Mouse (Mus musculus): ENCODE results near the gene Faap20.

The Faap20 gene

DNA sequence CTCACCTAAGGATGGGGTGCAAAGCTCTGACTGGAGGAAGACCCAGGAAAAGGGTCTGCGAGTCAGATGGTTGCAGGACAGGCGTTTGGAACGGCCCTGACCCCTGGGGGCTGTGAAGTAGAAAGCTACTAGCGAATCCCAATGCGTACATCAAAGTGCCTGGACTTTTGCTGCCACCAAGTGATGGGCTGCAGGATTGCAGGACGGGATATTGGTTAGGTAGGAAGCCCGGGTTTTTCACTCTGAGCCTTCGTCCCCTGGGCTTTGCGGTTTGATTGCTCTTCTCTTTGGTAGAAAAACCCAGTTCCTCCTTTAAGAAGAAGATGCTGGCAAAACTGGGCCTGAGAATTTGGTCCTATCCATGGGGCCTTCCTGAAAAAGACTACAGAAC lies 350 bp upstream of the Faap20 start:
- DNase-seq: peak; percentile 78 to 87

DNA sequence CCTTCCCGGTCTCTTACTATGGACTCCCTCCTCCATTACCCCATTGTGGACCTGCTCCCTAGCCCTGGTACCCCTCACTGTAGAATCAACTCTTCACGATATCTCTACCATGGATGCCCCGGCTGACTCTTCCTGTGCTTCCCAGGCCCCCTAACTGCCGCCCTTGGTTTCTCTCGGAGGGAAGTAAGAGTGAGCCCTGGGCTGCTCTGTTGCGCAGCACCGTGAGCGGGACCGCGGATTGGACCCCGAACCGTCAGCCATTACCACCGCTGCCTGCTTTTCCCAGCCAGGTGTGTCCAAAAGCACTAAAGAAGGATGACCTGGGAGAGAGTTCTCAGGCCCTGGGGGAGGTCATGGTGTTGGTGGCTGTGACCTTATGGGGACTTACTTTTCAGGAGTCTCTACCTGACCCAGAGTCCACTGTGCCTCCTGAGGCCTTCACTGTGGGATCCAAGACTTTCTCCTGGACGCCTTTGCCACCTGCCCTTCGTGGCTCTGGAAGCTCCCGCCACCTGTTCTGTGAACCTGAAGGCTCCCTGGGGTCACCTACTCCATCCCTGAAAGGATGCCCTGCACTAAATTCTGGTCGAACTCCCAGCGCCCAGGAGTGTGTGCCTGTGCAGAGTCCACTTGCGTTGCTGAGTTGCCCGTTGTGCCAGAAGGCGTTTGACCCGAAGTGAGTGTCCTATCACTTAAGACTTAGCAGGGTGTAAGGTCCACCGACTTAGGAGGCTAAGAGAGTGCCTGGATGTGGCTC lies 937 bp downstream of the Faap20 start:
- DNase-seq: peak in 1 of 2 experiments; percentile 25

DNA sequence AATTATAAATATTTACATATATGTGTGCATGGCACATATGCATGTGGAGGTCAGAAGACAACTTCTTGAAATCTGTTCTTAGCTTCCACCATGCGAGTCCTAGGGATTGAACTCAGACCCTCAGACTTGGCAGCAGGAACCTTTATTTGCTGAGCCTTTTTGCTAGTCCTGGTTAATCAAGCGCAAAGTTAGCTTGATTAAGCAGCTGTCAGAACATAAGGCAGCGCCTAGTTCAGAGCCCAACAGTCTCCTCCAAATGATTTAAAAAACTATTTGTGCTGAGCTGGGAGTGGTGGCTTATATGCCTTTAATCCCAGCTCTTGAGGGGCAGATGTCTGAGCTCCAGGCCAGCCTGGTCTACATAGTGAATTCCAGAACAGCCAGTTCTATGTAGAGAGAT lies 1.5 kb downstream of the Faap20 start:
- DNase-seq: no peak

DNA sequence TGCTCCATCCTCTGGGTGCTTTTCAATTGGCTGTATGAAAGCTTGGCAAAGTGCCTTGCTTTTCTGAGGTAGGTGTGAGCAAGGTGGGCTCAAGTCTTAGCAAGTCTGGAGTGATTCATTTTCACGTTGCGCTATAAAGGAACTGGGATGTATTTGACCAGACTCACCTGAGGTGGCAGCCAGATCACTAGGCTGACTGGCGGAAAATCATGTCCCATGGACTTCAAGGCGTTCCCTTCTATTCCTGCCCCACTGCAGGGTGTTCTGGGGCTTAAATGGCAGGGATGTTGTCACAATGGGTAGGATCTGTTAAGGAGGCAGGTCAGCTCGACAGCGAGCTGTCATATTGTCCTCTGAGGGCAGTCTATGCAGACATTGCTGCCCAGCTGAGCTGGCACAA lies 2.7 kb downstream of the Faap20 start:
- no peak for DNase-seq

DNA sequence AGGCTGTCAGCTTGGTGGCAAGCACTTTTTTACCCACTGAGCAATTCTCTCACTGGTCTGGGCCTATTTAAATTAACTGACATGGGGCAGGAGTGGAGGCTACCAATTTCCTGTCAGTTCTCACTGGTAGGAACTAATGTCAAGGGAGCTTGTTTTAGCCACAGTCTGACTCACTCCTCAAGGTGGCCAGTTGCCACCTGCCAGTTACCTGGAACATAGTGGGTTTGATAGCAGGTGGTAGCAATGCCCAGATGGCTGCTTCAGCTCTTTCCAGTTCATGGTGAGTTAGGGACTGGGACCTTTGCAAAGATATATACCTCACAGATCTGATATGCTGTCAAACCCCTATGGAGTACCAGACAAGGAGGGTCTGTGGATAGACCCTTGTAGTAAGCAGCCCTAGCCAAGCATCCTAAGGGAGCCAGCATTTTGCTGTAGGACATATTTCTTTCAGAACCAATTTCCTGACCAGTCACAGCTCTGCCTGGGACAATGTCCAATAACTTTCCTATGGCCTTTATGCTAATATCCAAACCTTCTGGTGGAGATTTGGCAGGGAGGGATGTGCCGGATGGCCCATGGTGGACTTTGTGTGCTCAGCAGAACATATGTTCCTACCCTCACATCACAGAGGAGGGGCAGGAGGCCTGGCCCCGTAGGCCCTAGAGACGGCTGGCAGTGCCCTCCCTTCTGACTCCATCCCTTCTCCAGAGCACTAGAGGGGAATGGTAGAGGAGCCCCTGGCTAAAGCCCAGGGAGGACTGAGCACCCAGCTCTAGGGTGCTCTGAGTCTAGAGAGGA lies 15.1 kb downstream of the Faap20 start:
- no peak for DNase-seq

DNA sequence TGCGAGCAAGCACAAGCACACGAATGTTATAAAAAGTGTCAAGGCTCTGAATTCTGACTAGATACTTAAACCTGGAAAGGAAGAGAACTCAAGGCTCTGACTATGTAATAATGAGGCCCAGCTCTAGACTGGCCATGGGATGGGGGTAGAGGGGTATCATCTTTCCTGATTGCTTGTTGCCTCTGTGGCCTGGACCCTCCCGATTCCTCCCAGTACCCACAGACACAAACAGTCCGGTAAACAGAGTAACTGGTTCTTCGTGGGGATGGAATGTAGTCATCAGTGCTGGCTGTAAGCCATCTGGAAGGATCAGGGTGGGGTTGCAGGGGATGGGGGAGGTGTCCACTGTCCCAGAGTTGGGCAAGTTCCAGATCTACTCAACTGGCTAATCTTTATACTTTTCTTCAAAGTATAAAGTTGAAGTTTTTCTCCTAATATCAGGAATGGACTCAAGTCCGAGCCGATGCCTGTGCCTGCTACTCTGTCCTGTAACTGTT lies 17.5 kb downstream of the Faap20 start:
- no peak for DNase-seq

DNA sequence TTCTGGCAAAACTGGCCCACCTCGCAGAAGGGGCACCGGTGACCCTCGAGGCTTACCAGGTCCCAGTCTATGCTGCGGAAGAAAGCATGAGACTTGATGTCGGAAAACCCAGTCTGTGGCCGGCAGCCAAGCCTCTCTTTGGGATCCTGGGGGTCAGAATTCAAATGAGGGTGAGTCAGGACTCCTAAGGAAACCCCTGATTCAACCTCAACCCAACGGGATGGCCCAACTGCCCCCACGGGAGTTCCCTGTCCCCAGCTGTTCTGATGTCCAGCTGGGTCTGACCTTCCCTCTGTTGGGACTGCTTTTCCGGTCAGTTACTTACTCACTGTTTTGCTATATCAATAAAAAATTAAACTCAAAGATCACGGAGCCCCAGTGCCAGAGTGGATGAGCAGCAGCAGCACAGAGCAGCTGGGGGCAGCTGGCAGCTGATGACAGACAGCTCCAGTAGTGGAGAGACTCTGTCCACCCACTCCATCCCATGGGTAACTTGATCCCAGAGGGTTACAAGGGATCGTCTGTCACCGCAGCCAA lies 18.1 kb downstream of the Faap20 start:
- DNase-seq: no peak

DNA sequence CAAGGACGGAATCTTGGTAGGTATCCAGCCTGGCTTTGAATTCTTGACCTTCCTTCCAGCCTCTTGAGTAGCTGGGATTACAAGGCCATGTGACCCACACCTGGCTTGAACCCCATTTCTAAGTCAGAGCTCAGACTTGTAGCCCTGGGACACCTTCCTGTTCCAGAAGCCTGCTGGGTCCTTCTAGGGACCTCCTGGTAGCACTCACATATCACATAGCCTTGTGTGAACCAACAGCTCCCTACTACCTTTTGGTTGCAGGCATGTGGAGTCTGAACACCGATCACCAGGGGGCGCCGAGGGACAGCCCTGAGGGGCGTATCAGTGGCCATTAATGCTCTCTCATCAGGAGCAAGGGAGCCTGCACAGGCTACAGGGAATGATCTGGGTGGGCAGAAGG lies 18.8 kb downstream of the Faap20 start:
- peak; percentile 10 to 16 for DNase-seq

DNA sequence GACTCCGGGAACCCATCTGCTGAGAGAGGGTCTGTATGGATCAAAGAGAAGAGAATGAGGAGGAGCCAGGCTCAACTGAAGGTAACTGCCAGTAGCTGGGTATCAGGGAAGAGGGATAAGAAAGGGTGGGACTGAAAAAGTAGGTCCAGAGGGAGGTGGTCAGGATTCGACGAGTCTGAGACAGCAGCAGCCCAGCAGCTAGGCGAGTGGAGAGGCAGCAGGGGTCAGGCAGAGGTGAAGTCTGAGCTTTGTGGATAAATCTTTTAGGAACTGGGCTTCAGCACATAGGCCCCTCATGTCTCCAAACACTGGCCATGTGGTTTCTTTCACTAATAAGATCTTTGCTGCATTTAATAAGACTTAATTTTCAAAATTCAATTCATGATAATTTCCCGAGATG lies 24.8 kb downstream of the Faap20 start:
- DNase-seq: no peak

DNA sequence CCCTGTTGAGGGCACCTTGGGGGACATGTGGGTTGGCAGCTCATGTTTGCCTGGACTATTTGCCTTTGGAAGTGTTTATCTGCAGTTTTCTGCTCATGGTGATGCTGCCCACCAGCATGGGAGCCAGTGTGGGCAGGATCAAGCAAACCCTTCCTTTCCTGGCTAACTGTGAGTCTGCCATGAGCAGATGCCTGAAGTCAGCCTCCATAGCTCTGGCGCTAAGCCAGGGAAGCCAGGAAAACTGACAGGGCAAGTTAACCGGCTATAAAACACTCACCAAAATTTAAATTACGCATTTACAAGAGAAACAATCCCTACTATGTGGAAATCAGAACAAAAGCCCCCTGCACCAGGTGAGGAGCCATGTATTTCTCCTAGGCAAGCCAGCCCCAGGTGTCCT lies 25.2 kb downstream of the Faap20 start:
- no peak for DNase-seq

DNA sequence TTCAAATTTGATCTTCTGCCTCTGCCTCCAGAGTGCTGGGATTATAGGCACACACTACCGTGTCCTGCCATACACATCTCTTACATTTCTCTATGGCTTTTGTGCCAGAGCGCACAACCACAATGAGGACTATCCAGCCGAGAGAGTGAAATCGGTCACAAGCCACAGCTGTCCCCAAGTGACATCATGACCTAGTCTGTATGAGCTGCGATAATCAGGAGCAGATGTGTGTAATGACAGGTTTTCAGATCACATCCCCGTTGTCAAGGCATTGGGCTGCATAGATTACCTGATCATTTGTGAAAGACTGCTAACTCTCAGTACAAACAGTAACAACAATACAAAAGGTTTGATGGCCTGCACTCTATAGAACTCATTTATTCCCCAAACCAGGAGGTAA lies 28.4 kb downstream of the Faap20 start:
- no peak for DNase-seq

DNA sequence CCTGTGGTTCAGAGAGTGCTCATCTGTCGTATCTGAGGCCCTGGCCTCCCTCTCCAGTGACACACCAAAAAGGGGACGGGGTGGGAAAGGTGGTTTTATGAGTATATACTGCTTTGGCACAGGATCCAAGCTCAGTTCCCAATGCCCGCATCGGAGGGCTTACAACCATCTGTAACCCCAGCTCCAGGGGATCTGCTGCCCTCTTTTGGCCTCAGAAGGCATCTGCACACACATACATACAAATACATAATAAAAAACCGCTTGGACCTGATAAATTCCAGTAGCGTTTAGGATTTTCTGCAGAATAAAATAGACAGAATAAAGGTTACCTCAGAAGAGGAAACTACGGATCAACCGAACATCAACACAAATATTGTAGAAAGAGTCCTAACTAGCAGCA lies 29.5 kb downstream of the Faap20 start:
- no peak for DNase-seq

DNA sequence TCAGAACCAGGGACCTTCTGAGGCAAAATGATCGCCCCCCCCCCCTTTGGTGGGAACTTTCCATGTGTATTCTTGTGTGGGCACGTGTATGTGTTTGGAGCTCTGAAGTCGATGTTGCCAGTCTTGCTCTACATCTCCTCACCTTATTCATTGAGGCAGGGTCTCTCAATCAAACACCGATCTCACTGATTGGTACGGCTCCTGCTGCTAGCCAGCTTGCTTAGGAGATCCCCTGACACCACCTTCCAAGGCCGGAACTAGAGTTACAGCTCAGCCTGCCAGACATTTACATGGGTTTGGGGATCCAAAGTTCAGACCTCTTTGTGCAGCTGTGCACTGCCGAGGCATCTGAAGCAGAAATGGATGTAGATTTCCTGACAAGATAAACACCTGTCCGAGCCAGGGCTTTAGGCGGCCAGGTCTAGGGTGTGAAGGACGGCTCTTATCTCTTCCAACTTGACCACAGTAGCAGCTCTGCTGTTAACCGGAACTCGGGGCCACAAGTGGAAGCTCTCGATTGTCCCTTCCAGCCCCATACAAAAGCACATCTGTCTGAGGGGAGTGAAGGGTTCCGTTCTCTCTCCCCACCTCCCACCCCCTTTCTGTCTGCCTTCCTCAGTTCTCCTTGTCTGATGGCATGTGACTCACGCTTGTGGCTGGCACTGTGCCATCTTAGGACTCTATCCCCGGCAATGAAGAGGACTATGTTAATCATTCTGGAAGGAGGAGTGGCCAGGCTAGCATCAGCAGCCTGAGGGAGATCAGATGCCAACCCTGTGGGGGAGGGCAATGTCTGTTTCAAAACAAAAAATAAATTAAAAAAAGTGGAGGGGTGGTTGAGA lies 30.5 kb downstream of the Faap20 start:
- no peak for DNase-seq

DNA sequence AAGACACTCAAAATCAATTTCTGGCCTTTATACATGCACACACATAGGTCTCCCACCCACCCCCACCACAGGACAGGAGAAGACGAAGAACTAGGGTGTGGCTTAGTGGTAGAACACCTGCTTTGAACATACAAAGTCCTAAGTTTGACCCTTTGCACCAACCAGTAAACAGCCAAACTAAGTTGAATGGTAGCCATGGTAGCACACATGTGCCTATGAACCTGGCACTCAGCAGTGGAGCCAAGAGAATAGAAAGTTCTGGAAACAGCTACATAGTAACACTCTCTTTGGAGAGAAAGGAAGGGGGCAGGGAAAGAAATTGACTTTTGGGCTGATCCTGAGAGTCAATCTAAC lies 31.1 kb downstream of the Faap20 start:
- no peak for DNase-seq

DNA sequence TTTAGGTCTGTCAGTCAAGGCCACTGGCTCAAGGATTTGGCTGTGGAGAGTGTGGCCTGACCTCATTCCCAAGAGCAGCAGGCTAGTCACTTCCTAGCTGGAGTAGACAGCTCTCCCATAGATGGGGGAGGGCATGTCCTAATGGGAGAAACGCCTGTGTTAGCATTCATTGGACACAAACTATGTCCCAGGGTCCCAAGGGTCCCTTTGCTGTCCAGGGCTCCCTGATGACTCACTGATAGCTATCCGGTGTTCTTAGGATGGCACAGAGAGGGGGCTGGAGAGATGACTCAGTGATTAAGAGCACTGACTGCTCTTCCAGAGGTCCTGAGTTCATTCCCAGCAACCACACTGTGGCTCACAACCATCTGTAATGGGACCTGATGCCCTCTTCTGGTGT lies 31.6 kb downstream of the Faap20 start:
- DNase-seq: no peak

DNA sequence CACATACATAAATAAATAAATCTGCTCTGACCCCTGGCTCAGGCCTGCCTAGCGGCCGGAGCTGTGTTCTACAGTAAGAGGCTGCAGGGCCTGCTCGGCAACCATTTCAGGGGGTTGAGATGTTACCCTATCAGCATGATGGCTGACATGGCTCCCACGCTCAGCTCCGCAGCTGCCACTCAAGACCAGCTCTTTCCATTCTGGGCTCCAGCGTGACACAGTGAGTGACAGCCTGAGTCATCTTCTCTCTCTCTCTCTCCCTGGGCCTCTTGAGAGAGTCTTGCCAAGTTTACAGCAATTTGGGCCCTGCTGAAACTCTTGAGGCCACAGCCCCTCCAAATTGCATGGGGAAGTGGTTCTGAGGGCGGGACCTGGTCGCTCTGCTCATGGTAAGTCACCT lies 32.0 kb downstream of the Faap20 start:
- no peak for DNase-seq

DNA sequence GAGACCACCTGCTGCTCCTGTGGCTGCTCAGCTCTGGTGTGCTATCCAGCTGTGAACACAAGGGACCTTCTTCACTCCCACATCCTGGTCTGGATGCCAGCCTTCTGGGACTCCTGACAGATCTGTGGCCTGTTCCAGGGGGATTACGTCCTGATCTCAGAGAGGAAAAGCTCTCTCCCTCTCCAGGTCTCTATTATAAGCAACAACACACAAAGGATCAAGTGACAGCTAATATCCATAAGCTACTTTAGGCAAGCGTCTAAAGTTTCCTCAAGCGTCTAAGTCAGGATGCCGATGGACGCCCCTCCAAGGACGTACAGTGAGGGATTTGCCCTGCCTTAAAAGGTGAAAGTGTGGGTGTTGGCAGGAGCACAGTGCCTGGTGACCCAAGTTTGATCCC lies 32.6 kb downstream of the Faap20 start:
- no peak for DNase-seq

DNA sequence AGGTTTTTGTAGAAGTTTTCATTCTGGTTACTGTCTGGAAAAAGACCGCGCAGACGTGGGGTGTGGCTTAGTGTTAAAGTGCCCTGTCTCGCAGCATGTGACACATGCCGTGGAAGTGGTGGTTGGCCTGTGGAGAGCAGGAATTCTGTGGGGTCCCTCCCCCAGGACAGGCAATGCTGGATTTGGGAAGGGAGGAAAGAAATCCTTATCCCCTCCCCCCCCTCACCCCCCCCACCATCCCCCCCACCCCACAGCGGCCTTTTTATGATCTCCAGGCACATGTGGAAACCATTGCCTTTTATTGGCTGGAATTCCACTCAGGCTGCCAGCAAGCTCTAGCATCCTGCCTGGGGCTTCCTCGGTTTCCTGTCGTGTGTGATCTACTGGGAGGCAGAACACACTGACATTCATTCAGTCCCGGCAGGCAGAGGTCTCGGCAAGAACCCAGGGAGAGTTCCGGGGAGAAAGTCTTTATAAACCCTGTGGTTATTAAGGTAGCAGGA lies 33.5 kb downstream of the Faap20 start:
- DNase-seq: no peak

DNA sequence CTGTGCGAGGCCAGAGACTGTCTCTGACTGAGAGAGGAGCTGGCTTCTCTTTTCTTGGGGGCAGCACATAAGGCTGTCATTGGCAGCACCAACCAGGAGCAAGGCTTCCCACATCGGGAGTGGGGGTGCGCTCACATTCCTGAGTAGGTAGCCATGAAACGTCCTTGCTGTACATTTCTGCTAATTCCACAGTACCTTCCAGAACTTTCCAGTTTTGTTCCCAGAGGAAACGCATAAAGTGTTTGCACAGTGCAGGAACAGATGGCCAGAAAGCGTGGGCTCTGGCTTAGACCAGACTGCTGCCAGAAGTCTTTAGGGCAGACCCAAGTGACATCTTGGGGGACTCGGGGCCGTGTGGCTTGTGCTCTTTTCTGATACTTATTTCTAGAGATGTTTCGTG lies 34.0 kb downstream of the Faap20 start:
- DNase-seq: no peak

DNA sequence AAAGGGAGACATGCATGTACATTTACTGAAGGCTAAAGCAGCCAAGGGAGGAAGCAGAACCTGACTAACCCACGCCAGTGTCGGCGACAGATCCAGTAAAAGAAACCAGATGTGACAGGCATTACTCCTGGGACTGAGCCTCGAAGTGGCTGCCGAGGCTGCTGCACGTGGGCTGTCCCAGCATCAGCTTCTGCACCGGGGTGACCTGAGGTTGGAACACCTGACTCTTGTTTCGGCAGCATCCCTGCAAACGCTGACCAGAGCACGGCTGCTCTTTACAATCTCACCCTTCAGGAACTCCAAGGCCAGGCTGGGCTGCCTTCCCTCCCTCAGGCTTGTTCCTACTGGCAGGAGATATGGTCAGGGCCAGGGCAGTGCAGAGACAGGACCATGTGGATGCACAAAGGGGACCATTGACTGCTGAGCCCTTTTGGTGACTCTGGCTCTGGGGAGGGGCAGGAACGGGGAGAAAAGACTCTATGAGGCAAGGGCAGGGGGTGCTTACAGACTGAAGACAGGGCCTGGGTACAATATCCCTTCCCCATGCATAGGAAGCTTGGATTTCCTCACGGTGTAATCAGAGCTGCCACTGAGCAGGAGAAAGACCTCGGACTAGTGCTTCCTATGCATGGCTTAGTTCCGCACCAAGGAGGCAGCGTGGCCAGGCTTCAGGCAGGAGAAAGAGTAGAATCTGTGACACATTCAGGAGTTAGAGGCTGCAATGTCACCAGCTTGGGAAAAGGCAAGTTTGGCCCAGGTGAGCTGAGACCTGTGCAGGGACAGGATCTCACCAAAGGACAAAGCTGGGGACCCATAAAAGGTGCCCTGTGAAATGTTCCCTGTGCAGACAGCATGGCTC lies 35.1 kb downstream of the Faap20 start:
- no peak for DNase-seq

DNA sequence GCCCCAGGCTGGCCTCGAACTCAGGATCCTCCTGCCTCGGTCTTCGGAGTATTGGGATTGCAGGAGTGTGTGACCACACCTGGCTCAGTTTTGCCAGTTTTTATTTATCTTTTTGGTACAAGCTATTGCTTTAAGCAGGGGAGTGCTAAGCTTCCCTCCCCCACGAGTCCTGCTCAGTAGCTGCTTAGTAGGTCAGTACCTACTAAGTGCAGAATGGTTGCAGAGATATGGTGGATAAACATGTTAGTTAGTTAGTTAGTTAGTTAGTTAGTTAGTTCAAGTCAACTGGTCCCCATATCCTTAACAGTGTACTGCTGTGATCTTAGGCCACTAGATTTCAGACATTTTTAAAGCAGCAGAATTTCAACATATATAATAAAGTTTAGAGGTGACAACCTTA lies 36.5 kb downstream of the Faap20 start:
- DNase-seq: no peak

DNA sequence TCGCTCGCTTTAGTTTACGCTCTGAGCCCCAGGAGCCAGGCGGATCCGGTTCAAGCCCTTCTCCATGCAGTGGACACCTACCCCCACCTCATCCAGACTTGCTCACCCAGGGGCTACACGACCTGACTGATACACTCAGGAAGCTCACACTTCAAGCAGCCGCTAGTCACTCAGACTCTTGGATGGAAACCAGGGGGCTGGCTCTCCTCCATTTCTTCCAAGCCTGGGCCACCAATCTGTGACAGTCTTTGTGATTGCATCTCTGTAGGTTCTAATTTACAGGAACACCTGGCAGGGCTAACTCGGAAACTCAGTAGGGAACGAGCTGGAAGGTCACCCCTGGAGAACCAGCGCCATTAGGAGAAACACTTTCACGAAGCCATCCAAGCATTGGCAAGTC lies 38.1 kb downstream of the Faap20 start:
- DNase-seq: no peak
